In the genomic region with DNA sequence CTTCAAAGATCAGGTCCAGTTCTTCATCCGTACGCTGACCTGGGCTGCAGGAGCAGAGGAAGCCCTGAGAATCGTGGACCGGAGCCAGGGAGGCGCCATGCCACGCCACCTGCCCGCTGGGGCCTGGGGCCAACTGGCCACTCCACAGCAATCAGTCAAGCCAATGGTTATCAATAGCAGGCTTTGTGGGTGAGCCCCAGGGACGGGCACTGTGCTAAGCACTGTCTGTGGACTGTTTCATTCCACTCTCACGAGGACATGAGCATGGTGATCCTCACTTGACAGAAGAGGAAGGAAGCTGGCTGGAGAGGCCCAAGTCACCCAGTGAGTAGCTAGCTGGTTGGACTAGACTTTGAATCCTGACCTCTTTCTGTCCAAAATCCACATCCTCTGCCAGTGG, we compare ENCODE assay signal across 11 mouse cellular contexts. TPM values are rescaled to one million over a fixed set of nuclear protein-coding genes. Genes with fewer than 3 reads are reported as not detected.
A peak's percentile ranks its signal among the peaks of the same experiment; 100 is the strongest.
DNase-seq lines count a peak whose midpoint lies in the region; ATAC-seq lines count a peak whose summit lies in the region.
"Had no signal": no experiment of that assay in that cellular context is flagged by ENCODE, and none has a peak within 500 bp of the region (broad histone marks: within the 10 kb centered on the region; RNA-seq: fewer than 3 reads in every experiment).

No protein-coding gene starts in this region.

- no peak overlapping the region for H3K4me3 ChIP-seq in kidney, embryonic 14.5 days (ENCODE audit: low read length)
- H3K4me3 ChIP-seq in limb, embryonic 10.5 days: no peak overlapping the region
- H3K4me3 ChIP-seq: embryonic facial prominence, embryonic 13.5 days; heart, embryonic 15.5 days; liver, embryonic 12.5 days had no signal

- peaks cover 18% of the 10 kb centered on the region for H3K4me1 ChIP-seq in kidney, embryonic 14.5 days (ENCODE audit: control insufficient read depth, insufficient read depth, low read length)
- H3K4me1 ChIP-seq in limb, embryonic 10.5 days: peaks cover 48% of the 10 kb centered on the region

- no peak for ATAC-seq in kidney, embryonic 14.5 days (ENCODE audit: low FRiP score, low TSS enrichment)
- ATAC-seq: intestine, embryonic 16.5 days; liver, embryonic 12.5 days had no signal

- no peak overlapping the region for H3K9ac ChIP-seq in kidney, embryonic 14.5 days (ENCODE audit: low read depth, low read length)
- H3K9ac ChIP-seq: embryonic facial prominence, embryonic 13.5 days; heart, embryonic 15.5 days; liver, embryonic 12.5 days had no signal

- no peak overlapping the region for H3K27ac ChIP-seq in kidney, embryonic 14.5 days (ENCODE audit: low read depth, low read length)
- no peak overlapping the region for H3K27ac ChIP-seq in limb, embryonic 10.5 days
- H3K27ac ChIP-seq: embryonic facial prominence, embryonic 13.5 days; heart, embryonic 15.5 days; liver, embryonic 12.5 days had no signal

- peak; percentile 60 to 68 for DNase-seq in kidney, postnatal 25 days
- peak; percentile 89 to 90 for DNase-seq in cerebellum, postnatal 14 days
- DNase-seq in left cerebral cortex, adult 11 months (ENCODE audit: low spot score): peak; percentile 63
- DNase-seq in right cerebral cortex, postnatal 4 days: peak; percentile 42
- DNase-seq in adipocyte (ENCODE audit: low spot score): no peak
- DNase-seq in limb, embryonic 10.5 days (ENCODE audit: low spot score): no peak

- H3K9me3 ChIP-seq in kidney, embryonic 14.5 days (ENCODE audit: control insufficient read depth, low read length): no peaks in the 10 kb centered on the region
- H3K9me3 ChIP-seq in limb, embryonic 10.5 days (replicated peaks): no peaks in the 10 kb centered on the region
- H3K9me3 ChIP-seq: embryonic facial prominence, embryonic 13.5 days; heart, embryonic 15.5 days; liver, embryonic 12.5 days had no signal

- H3K36me3 ChIP-seq in kidney, embryonic 14.5 days (ENCODE audit: control insufficient read depth, insufficient read depth, low read length): peaks cover 20% of the 10 kb centered on the region; the same call in 1 of the 2 replicates
- 0 out of 2 replicates have a peak, but pooled peaks cover 3% of the 10 kb centered on the region for H3K36me3 ChIP-seq in limb, embryonic 10.5 days
- H3K36me3 ChIP-seq: embryonic facial prominence, embryonic 13.5 days had no signal

- no peaks in the 10 kb centered on the region; the same call in 1 of the 2 replicates for H3K27me3 ChIP-seq in kidney, embryonic 14.5 days (ENCODE audit: control insufficient read depth, insufficient read depth, low read length)
- H3K27me3 ChIP-seq in limb, embryonic 10.5 days (ENCODE audit: low read depth, poor library complexity, severe bottlenecking): peaks cover 5% of the 10 kb centered on the region; the same call in 1 of the 2 replicates
- H3K27me3 ChIP-seq: heart, embryonic 15.5 days had no signal

- 91% methylated on average over 9 of the region's 9 CpGs for WGBS in kidney, embryonic 14.5 days
- 93% methylated on average over 9 of the region's 9 CpGs for WGBS in limb, embryonic 10.5 days

- no peak overlapping the region for H3K4me2 ChIP-seq in kidney, embryonic 14.5 days (replicated peaks; ENCODE audit: low read depth, low read length)
- H3K4me2 ChIP-seq: embryonic facial prominence, embryonic 13.5 days; heart, embryonic 15.5 days; liver, embryonic 12.5 days had no signal

RNA-seq across cellular contexts. Expression of a gene that starts 7.8 kb away (rescaled TPM):
- 11.9 and 15.7 TPM in 2 replicates for polyA plus RNA-seq in kidney, embryonic 14.5 days (2014; fragmentation: Nextera tagmentation; extraction: Ambion mirVana)
- polyA plus RNA-seq in limb, embryonic 10.5 days (2016; fragmentation: Nextera tagmentation; extraction: Ambion mirVana): 6.4 and 6.7 TPM in 2 replicates

RNA-seq across cellular contexts. Expression of a gene that starts 18.3 kb away (rescaled TPM):
- 34.4 and 36.1 TPM in 2 replicates for polyA plus RNA-seq in kidney, embryonic 14.5 days (2014; fragmentation: Nextera tagmentation; extraction: Ambion mirVana)
- polyA plus RNA-seq in limb, embryonic 10.5 days (2016; fragmentation: Nextera tagmentation; extraction: Ambion mirVana): 17.0 and 23.5 TPM in 2 replicates

RNA-seq across cellular contexts. Expression of a gene that starts 28.9 kb away (rescaled TPM):
- polyA plus RNA-seq in kidney, embryonic 14.5 days (2014; fragmentation: Nextera tagmentation; extraction: Ambion mirVana): 0.20 and 0.34 TPM in 2 replicates
- 0.16 and 0.26 TPM in 2 replicates for polyA plus RNA-seq in limb, embryonic 10.5 days (2016; fragmentation: Nextera tagmentation; extraction: Ambion mirVana)
- polyA plus RNA-seq: liver, embryonic 12.5 days had no signal

RNA-seq across cellular contexts. Expression of a gene that starts 54.4 kb away (rescaled TPM):
- 37.2 and 47.2 TPM in 2 replicates for polyA plus RNA-seq in kidney, embryonic 14.5 days (2014; fragmentation: Nextera tagmentation; extraction: Ambion mirVana)
- polyA plus RNA-seq in limb, embryonic 10.5 days (2016; fragmentation: Nextera tagmentation; extraction: Ambion mirVana): 36.2 and 36.3 TPM in 2 replicates

Comparison
In these comparisons a context has a peak if more than half of its experiments do, and no peak if none do; other contexts are left out.
1. DNase-seq: peak in kidney, postnatal 25 days (2 of 2), cerebellum, postnatal 14 days (2 of 2), left cerebral cortex, adult 11 months (single experiment) and right cerebral cortex, postnatal 4 days (single experiment); none in adipocyte (single experiment) and limb, embryonic 10.5 days (single experiment).